Mouse (Mus musculus): ENCODE measurements around the gene Slc25a45.

Gene Slc25a45

GRCm38 (mm10) chr19:5840890-5841388, 36.7 kb upstream of the Slc25a45 start:
- no peak for DNase-seq (ENCODE audit: low spot score)

- DNase-seq (ENCODE audit: low spot score), result no peak
Measured at GRCm38 (mm10) chr19:5841389-5841946, 36.1 kb upstream of the Slc25a45 start.

DNA sequence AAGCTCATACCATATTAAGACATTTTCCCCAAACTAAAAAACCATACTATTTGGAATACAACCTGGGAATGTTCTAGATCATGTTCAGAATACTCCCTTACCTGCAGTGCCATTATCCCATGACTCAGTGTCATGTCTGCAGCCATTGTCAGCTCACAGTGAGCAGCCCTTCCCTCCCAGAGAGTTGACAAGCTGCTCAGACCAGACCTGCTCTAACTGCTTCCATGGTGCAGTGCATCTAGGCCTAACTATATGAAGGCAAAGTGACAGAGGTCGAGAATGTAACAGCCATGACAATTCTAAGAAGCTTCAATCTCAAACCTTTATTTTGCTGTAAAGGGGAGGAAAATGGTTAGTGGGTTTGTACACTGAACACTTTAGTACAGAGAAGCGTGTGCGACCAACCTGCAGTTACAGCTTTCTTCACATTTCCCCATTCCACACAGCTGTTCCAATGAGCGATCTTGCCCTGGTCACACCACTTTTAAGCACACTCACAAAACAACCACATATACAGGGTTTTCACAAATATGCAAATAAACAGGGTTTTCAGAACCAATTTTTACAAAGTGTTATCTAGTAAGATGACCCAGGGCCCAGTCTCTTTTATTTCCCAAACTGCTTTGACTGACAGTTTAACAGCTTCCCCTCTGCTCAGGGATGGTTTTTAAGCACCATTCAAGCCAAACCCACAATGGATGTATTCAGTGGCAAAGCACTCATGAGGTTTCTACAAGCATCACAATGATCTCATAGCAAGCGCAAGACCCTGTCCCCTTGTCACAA, 35.4 kb upstream of the Slc25a45 start:
- no peak for DNase-seq (ENCODE audit: low spot score)

DNA sequence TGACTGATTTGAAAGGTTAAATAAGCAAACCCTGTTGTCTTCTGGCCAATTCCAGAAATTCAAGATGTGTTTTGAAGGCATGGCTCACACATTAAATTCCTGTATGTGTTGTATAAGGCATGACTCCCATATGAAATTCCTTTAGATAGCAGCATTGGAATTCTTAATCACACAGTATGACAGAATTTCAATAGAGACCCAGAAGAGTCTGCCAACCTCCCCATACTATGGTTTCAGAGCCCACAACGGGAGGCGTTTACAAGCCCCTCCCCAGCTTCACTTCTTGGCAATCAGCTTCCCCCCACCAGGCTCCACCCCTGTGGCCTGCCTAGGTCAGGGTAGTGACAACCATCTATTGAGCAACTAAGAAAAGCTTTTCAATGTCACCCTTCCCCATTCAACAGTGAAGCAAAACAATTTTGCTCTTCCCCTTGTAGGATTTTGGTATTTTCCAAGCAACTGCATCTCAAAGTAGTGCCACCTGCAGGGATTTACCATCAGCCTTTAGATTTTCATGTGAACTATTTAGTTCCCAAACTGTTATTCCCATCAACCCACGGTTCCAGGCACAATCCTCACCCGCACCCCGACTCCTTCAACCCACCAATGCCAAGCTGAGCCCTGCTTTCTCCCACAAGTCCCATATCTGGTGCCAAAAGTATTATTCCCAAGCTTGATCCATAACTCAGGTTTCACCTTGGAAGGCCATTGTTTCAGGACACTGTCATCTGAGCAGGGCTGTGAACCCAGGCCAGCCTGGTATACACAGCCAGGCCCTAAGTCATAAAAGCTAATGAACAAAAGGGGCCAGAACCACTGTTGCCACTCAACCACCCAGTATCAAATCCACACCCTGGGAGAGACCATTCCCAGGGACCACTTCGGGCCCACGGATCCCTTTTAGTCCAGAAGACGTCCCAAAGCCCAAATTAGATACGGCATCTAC, 34.5 kb upstream of the Slc25a45 start:
- no peak for DNase-seq (ENCODE audit: low spot score)

GRCm38 (mm10) chr19:5843781-5844691, 33.6 kb upstream of the Slc25a45 start:
- DNase-seq (ENCODE audit: low spot score), result no peak

- no peak for DNase-seq (ENCODE audit: low spot score)
Measured at GRCm38 (mm10) chr19:5844831-5845318, 32.7 kb upstream of the Slc25a45 start.

- DNase-seq (ENCODE audit: low spot score), result peak; percentile 94
Measured at GRCm38 (mm10) chr19:5845319-5846135, 32.1 kb upstream of the Slc25a45 start.

GRCm38 (mm10) chr19:5846154-5846553, 31.5 kb upstream of the Slc25a45 start:
- DNase-seq (ENCODE audit: low spot score), result no peak

- peak; percentile 76 for DNase-seq (ENCODE audit: low spot score)
Measured at GRCm38 (mm10) chr19:5846557-5847305, 30.9 kb upstream of the Slc25a45 start.

- no peak for DNase-seq (ENCODE audit: low spot score)
Measured at GRCm38 (mm10) chr19:5847306-5847796, 30.3 kb upstream of the Slc25a45 start.

- DNase-seq (ENCODE audit: low spot score), result peak; percentile 63
Measured at GRCm38 (mm10) chr19:5848032-5848825, 29.4 kb upstream of the Slc25a45 start.

DNA sequence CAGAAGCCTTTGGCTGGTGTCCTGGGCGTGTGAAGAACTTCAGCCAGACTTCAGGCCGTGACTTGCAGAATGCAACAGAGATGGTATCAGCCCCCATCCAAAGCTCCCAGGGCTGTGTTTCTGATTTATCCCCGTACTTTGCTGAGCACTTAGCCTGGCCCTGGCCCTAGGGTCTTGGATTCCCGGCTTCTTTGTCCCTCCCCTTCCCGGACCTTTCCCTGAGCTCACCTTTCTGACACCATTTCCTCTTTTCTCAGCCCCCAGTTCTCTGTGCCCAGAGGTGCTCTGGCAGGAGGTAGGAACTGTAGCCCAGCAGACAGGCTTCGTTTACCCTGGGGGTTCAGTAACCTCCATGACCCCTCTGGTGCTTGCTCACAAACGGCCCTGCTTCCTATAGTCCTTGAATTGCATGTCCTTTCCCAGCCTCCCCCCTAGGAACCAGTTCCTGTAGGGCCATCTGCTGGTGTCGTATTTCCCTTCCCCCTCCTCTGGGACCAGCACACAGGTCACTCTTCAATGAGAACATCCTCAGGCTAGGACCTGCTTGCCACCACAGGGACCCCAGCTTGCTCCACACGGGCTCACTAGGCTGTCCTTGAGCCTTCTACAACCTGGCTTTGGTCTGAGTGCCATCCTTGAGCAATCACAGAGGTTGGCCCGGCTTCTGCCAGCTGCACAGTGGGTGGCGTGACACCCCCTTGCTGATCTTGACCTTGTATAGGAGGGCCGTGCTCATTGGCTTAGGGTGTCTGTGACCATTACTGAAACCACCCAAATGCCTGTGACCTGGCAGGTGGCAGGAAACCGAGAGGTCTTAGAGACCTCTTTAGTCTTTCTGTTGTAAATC, 28.6 kb upstream of the Slc25a45 start:
- DNase-seq (ENCODE audit: low spot score), result peak; percentile 53

DNA sequence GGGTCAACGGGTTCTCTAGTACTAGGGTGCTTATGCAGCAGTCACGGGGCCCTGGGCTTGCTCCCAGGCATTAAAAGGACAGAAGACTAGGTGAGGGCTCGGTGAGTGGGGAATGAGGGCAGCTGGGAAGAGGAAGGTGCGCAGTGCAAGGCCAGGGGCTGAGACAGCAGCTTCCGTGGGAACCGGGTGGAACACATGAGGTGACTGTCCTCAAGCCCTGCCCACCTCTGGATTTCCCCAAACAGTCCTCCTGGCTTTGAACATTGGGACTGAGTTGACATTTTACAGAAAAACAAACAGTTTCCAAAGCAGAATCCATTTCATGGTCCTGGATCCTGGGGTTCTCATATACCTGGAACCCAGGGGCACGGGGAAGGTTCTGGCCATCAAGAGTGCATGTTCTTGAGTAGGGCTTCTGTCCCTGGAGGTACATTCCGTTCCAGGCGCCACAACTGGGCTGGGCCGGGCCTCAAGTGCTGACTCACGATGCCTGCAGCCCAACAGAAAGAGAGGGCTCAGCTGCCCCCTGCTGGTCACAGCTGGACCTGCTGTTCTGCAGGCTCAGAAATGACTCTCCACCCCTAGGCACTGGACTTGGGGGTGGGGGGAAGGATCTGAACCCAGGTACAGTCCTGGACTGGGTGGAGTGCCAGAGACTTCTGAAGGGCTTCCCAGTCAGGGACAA, 27.6 kb upstream of the Slc25a45 start:
- DNase-seq (ENCODE audit: low spot score), result peak; percentile 91

GRCm38 (mm10) chr19:5850860-5851259, 26.7 kb upstream of the Slc25a45 start:
- DNase-seq (ENCODE audit: low spot score), result no peak

GRCm38 (mm10) chr19:5851481-5851971, 26.1 kb upstream of the Slc25a45 start:
- no peak for DNase-seq (ENCODE audit: low spot score)

- DNase-seq (ENCODE audit: low spot score), result no peak
Measured at GRCm38 (mm10) chr19:5852035-5852722, 25.4 kb upstream of the Slc25a45 start.

Measured in ovary, postnatal 36 days (tissue).